Mouse (Mus musculus): ENCODE results near the gene Ephb1. TPM values are rescaled to one million over a fixed set of nuclear protein-coding genes. Genes with fewer than 3 reads are reported as not detected.

The Ephb1 gene
- polyA plus RNA-seq, 3 experiments from 2014 or later, result not detected

- ATAC-seq, result no peak
These were observed 2.1 kb downstream of the Ephb1 start for GRCm38 (mm10) chr9:102352186-102353055.

GRCm38 (mm10) chr9:102351721-102352120 lies 2.8 kb downstream of the Ephb1 start:
- no peak for ATAC-seq

- no peak for ATAC-seq
These were observed 3.3 kb downstream of the Ephb1 start for GRCm38 (mm10) chr9:102351221-102351620.

- ATAC-seq, result no peak
These were observed 3.8 kb downstream of the Ephb1 start for GRCm38 (mm10) chr9:102350696-102351095.

GRCm38 (mm10) chr9:102350076-102350475 lies 4.4 kb downstream of the Ephb1 start:
- no peak for ATAC-seq

GRCm38 (mm10) chr9:102346801-102347200 lies 7.7 kb downstream of the Ephb1 start:
- no peak for ATAC-seq

- ATAC-seq, result no peak
These were observed 9.0 kb downstream of the Ephb1 start for GRCm38 (mm10) chr9:102345474-102345873.

- no peak for ATAC-seq
These were observed 9.4 kb downstream of the Ephb1 start for GRCm38 (mm10) chr9:102345047-102345446.

- ATAC-seq, result no peak
These were observed 10.2 kb downstream of the Ephb1 start for GRCm38 (mm10) chr9:102344086-102344930.

- no peak for ATAC-seq
These were observed 11.4 kb downstream of the Ephb1 start for GRCm38 (mm10) chr9:102343061-102343460.

- ATAC-seq, result no peak
These were observed 12.5 kb downstream of the Ephb1 start for GRCm38 (mm10) chr9:102342026-102342425.

- no peak for ATAC-seq
These were observed 13.7 kb downstream of the Ephb1 start for GRCm38 (mm10) chr9:102340768-102341167.

GRCm38 (mm10) chr9:102335571-102336282 lies 18.8 kb downstream of the Ephb1 start:
- ATAC-seq, result no peak

GRCm38 (mm10) chr9:102330266-102331060 lies 24.0 kb downstream of the Ephb1 start:
- ATAC-seq, result no peak

- no peak for ATAC-seq
These were observed 26.8 kb downstream of the Ephb1 start for GRCm38 (mm10) chr9:102327625-102328150.

GRCm38 (mm10) chr9:102315436-102315835 lies 39.1 kb downstream of the Ephb1 start:
- ATAC-seq, result no peak

- ATAC-seq, result no peak
These were observed 39.7 kb downstream of the Ephb1 start for GRCm38 (mm10) chr9:102314795-102315194.

GRCm38 (mm10) chr9:102310431-102310830 lies 44.1 kb downstream of the Ephb1 start:
- ATAC-seq, result no peak

GRCm38 (mm10) chr9:102309278-102309677 lies 45.2 kb downstream of the Ephb1 start:
- no peak for ATAC-seq

GRCm38 (mm10) chr9:102307656-102308055 lies 46.8 kb downstream of the Ephb1 start:
- no peak for ATAC-seq

GRCm38 (mm10) chr9:102306645-102307415 lies 47.7 kb downstream of the Ephb1 start:
- ATAC-seq, result no peak
